Mouse (Mus musculus) myocyte (in vitro differentiated cells): ENCODE measurements around the gene Gtpbp3. TPM values are rescaled to one million over a fixed set of nuclear protein-coding genes. Genes with fewer than 3 reads are reported as not detected.
A peak's percentile ranks its signal among the peaks of the same experiment; 100 is the strongest.

ENCODE experiments used
- H3K27me3 ChIP-seq: one replicate; pipeline ENCODE4 v1.6.1; 2011; ENCODE audit not compliant: control insufficient read depth, insufficient read depth, insufficient read length
- H3K36me3 ChIP-seq: one replicate; pipeline ENCODE4 v1.6.1; 2011; ENCODE audit not compliant: control insufficient read depth, insufficient read depth
- H3K4me2 ChIP-seq: one replicate; pipeline ENCODE4 v1.6.1; 2011; ENCODE audit warnings: low read depth, control low read depth
- H3K4me3 ChIP-seq: one replicate; pipeline ENCODE4 v1.5.1; 2011; ENCODE audit warnings: mild to moderate bottlenecking, control low read depth, moderate library complexity
- H3K79me2 ChIP-seq: one replicate; pipeline ENCODE4 v1.6.1; 2011; ENCODE audit not compliant: control insufficient read depth, insufficient read depth
- H3ac ChIP-seq: one replicate; pipeline ENCODE4 v1.6.1; 2011; ENCODE audit not compliant: control insufficient read depth, insufficient read length
- CEBPB ChIP-seq: IDR thresholded peaks from 2 replicates; pipeline ENCODE4 v1.6.1; 2011; ENCODE audit warnings: mild to moderate bottlenecking, moderate library complexity; ENCODE audit not compliant: poor library complexity, insufficient read depth, severe bottlenecking
- E2F4 ChIP-seq: IDR thresholded peaks from one replicate; pipeline ENCODE4 v1.6.1; 2011; ENCODE audit warnings: mild to moderate bottlenecking, control low read depth, moderate library complexity; ENCODE audit not compliant: insufficient read depth
- MAX ChIP-seq: IDR thresholded peaks from one replicate; pipeline ENCODE4 v1.6.1; 2011; ENCODE audit warnings: low read depth, mild to moderate bottlenecking, control low read depth
- MYOD1 ChIP-seq, 3 experiments: IDR thresholded peaks; one replicate each; pipeline ENCODE4 v1.6.1; 2011; ENCODE audit warnings: control low read depth in 2 of 3, low read depth in 2 of 3, mild to moderate bottlenecking in 2 of 3, moderate library complexity in 1 of 3; ENCODE audit not compliant: insufficient read length in 2 of 3, control insufficient read depth in 1 of 3
- MYOG ChIP-seq, 3 experiments: IDR thresholded peaks; one replicate each; pipeline ENCODE4 v1.6.1; 2011; ENCODE audit warnings: control low read depth in 2 of 3, low read depth in 2 of 3, mild to moderate bottlenecking in 2 of 3; ENCODE audit not compliant: insufficient read length in 2 of 3, control insufficient read depth in 1 of 3, insufficient read depth in 1 of 3
- POLR2A ChIP-seq: IDR thresholded peaks from one replicate; pipeline ENCODE4 v1.6.1; 2011; ENCODE audit warnings: low read depth, mild to moderate bottlenecking, control low read depth, moderate library complexity; ENCODE audit not compliant: insufficient read length
- POLR2AphosphoS2 ChIP-seq: IDR thresholded peaks from one replicate; pipeline ENCODE4 v1.6.1; 2011; ENCODE audit warnings: low read depth, control low read depth; ENCODE audit not compliant: insufficient read length
- REST ChIP-seq: IDR thresholded peaks from one replicate; pipeline ENCODE4 v1.6.1; 2011; ENCODE audit warnings: mild to moderate bottlenecking, control low read depth, moderate library complexity; ENCODE audit not compliant: insufficient read depth, insufficient read length
- SRF ChIP-seq: IDR thresholded peaks from one replicate; pipeline ENCODE4 v1.6.1; 2011; ENCODE audit warnings: low read depth; ENCODE audit not compliant: control insufficient read depth, insufficient read length
- TCF12 ChIP-seq: IDR thresholded peaks from one replicate; pipeline ENCODE4 v1.6.1; 2011; ENCODE audit warnings: mild to moderate bottlenecking, control low read depth; ENCODE audit not compliant: poor library complexity, insufficient read depth, severe bottlenecking
- TCF3 ChIP-seq: IDR thresholded peaks from one replicate; pipeline ENCODE4 v1.6.1; 2011; ENCODE audit warnings: low read depth, control low read depth; ENCODE audit not compliant: insufficient read length
- USF1 ChIP-seq: IDR thresholded peaks from one replicate; pipeline ENCODE4 v1.6.1; 2011; ENCODE audit warnings: low read depth, mild to moderate bottlenecking, control low read depth, moderate library complexity
- polyA plus RNA-seq: library from polyadenylated mRNA; unstranded; fragments of >200 nt; fragmentation: generic; extraction: Trizol; gene quantifications from one replicate; pipeline ENCODE4 v1.2.1, GENCODE M21; 2012; ENCODE audit warnings: missing spikeins

Gene Gtpbp3
- polyA plus RNA-seq, 1 experiment: 17.5 TPM

DNA sequence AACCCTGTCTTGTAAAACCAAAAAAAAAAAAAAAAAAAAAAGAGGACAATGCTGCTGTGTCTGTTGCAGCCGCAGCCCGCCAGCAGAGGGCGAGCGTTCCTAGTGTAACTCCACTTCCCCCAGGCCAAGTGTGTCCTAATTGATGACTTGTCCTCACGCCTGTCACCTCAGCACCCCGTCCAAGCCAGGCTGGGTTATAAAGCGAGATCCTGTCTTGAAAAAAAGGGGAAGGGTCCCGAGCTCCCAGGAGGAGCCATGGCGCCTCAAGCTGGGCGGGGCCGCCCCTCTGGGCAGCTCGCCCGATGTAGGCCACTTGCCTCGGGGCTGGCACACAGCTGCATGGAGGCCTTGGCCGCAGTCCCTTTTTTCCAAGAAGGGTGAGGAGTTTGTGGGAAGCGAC lies 7.1 kb downstream of the Gtpbp3 start:
- Histone ChIP-seq H3ac (no peak overlapping the region), H3K36me3 (no peaks in the 10 kb centered on the region), H3K27me3 (no peaks in the 10 kb centered on the region), H3K4me3 (no peak overlapping the region), H3K4me2 (peak overlapping the region; percentile 62), H3K79me2 (no peaks in the 10 kb centered on the region)
- TF ChIP-seq TCF12: no peak
- TF ChIP-seq TCF3: no peak
- no peak for TF ChIP-seq USF1
- peak in 2 of 3 experiments; percentile 33 to 76 for TF ChIP-seq MYOG (IDR thresholded peaks at IDR 0.05; ENCODE audit: control insufficient read depth in 1 of 3, insufficient read depth in 1 of 3, insufficient read length in 2 of 3, low read depth in 2 of 3)
- TF ChIP-seq MYOD1 (IDR thresholded peaks at IDR 0.05; ENCODE audit: control insufficient read depth in 1 of 3, insufficient read length in 2 of 3, low read depth in 2 of 3): peak in 2 of 3 experiments; percentile 46 to 51
- no peak for TF ChIP-seq POLR2A

DNA sequence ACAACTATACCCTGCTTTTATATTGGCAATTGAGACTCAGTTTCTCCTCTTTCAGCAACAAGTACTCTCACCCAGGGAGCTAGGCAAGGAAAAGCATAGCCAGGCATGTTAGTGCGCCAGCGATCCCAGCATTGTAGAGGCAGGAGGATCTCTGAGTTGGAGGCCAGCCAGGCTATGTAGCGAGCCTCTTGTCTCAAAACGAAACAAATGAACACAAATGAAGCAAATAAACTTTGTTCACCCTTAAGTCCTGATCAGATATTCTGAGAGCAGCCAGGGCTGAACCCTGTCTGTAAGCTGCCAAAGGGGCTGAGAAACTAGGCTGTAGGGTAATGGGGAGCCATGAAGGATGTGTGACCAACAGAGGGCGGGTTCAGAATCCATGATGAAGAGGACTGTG lies 7.9 kb downstream of the Gtpbp3 start:
- H3K79me2 ChIP-seq: no peaks in the 10 kb centered on the region
- no peaks in the 10 kb centered on the region for H3K27me3 ChIP-seq
- peak overlapping the region; percentile 62 for H3K4me2 ChIP-seq
- H3K36me3 ChIP-seq: no peaks in the 10 kb centered on the region
- TF ChIP-seq POLR2A (no peak), POLR2AphosphoS2 (no peak), TCF3 (no peak), TCF12 (no peak), USF1 (no peak)
- H3K4me3 ChIP-seq: no peak overlapping the region
- no peak overlapping the region for H3ac ChIP-seq

DNA sequence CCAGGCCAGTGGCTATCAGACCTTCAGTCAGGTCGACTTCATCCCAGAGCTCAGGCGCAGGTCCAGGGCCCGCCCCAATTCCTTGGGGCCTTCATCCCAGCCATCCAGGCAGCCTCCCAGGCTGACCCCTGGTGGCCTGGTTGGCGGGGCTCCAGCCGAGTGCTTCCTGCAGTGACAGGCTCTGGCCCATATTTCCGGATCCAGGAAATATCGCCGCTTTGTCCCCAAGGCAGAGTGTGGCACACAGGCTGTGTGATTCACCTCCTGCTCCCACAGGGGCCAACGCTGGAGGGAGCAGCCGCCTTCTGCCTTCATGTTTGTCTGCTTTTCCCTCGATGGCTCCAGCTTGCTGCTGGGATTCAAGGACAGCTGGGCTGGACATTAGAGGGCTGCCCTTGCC lies 8.6 kb downstream of the Gtpbp3 start:
- Histone ChIP-seq H3K4me2 (peak overlapping the region; percentile 62), H3K36me3 (no peaks in the 10 kb centered on the region), H3K79me2 (no peaks in the 10 kb centered on the region), H3K4me3 (no peak overlapping the region), H3K27me3 (no peaks in the 10 kb centered on the region), H3ac (no peak overlapping the region)
- TF ChIP-seq CEBPB (no peak), MYOG (IDR thresholded peaks at IDR 0.05; ENCODE audit: control insufficient read depth in 1 of 3, insufficient read depth in 1 of 3, insufficient read length in 2 of 3, low read depth in 2 of 3) (no peak), MYOD1 (IDR thresholded peaks at IDR 0.05; ENCODE audit: control insufficient read depth in 1 of 3, insufficient read length in 2 of 3, low read depth in 2 of 3) (peak in 2 of 3 experiments; percentile 2 to 22), SRF (no peak), POLR2A (peak; percentile 35), TCF12 (no peak), REST (no peak), MAX (no peak), E2F4 (no peak), USF1 (no peak), TCF3 (no peak), POLR2AphosphoS2 (peak; percentile 52)

GRCm38 (mm10) chr8:71497077-71497645 lies 9.3 kb downstream of the Gtpbp3 start:
- H3K79me2 ChIP-seq: no peaks in the 10 kb centered on the region

DNA sequence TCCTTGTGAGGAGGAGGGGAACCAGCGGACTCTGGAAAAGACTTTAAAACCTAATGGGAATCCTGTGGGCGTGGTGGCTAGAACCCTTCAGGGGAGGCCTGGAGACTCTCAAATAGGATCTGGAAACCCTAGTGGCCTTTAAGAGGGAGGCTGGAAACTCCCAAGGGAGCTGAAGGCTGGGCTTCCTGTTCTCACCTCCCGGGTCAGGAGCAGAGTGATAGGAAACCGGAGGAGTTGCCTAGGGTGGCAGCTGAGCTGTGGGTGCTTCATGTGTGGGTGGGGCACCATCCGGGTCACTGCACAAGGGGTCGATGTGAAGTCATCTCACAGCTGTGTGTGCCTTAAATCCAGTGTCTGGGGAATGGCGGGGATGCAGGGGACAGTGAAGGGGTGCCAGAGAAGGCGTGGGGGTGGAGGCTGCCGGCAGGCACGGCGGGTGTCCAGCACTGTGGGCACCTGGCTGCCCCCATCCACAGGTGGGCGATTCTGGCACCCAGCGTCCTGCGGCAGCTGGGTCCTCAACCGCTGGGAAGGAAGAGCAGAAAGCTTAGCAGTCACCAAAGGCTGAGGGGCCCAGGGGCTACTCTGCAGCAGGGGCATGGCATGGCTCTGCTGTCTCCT lies 10.1 kb downstream of the Gtpbp3 start:
- no peaks in the 10 kb centered on the region for H3K27me3 ChIP-seq
- H3K79me2 ChIP-seq: no peaks in the 10 kb centered on the region
- TF ChIP-seq MYOG (IDR thresholded peaks at IDR 0.05; ENCODE audit: control insufficient read depth in 1 of 3, insufficient read depth in 1 of 3, insufficient read length in 2 of 3, low read depth in 2 of 3) (peak in 2 of 3 experiments; percentile 44 to 75), TCF3 (no peak), POLR2AphosphoS2 (peak; percentile 83), MYOD1 (IDR thresholded peaks at IDR 0.05; ENCODE audit: control insufficient read depth in 1 of 3, insufficient read length in 2 of 3, low read depth in 2 of 3) (peak in 2 of 3 experiments; percentile 54 to 81), E2F4 (no peak)
- H3ac ChIP-seq: no peak overlapping the region
- no peaks in the 10 kb centered on the region for H3K36me3 ChIP-seq
- no peak overlapping the region for H3K4me3 ChIP-seq
- peak overlapping the region; percentile 62 for H3K4me2 ChIP-seq

More at GRCm38 (mm10) chr8:71497077-71497645, 9.3 kb downstream of the Gtpbp3 start:
- H3K36me3 ChIP-seq: no peaks in the 10 kb centered on the region
- TF ChIP-seq MYOD1 (IDR thresholded peaks at IDR 0.05; ENCODE audit: control insufficient read depth in 1 of 3, insufficient read length in 2 of 3, low read depth in 2 of 3) (no peak), POLR2AphosphoS2 (peak; percentile 27)
- H3K27me3 ChIP-seq: no peaks in the 10 kb centered on the region
- H3K4me3 ChIP-seq: no peak overlapping the region
- no peak overlapping the region for H3ac ChIP-seq
- H3K4me2 ChIP-seq: peak overlapping the region; percentile 62
